Mouse (Mus musculus) lung, postnatal 0 days (tissue): ENCODE measurements around the gene Krt33b.

ENCODE experiments used
- CTCF ChIP-seq: IDR thresholded peaks from 2 replicates; pipeline ENCODE4 v1.5.1; 2016; ENCODE audit warnings: antibody characterized with exemption, mild to moderate bottlenecking
- EP300 ChIP-seq: IDR thresholded peaks from 2 replicates; pipeline ENCODE4 v1.6.1; 2016; ENCODE audit warnings: antibody characterized with exemption, mild to moderate bottlenecking, control low read depth

- TF ChIP-seq EP300: no peak
- TF ChIP-seq CTCF: no peak
Observed at GRCm38 (mm10) chr11:99988530-99988929, 41.1 kb downstream of the Krt33b start.
